Mouse (Mus musculus) ES-CJ7 (cell line): ENCODE results near the gene Vmac.

Source experiments
- DNase-seq: peaks from one replicate; pipeline ENCODE4 v3.0.0; 2011; ENCODE audit warnings: low read depth, low spot score

Vmac gene

GRCm38 (mm10) chr17:56688045-56688444, 29.8 kb downstream of the Vmac start:
- DNase-seq = no peak

DNA sequence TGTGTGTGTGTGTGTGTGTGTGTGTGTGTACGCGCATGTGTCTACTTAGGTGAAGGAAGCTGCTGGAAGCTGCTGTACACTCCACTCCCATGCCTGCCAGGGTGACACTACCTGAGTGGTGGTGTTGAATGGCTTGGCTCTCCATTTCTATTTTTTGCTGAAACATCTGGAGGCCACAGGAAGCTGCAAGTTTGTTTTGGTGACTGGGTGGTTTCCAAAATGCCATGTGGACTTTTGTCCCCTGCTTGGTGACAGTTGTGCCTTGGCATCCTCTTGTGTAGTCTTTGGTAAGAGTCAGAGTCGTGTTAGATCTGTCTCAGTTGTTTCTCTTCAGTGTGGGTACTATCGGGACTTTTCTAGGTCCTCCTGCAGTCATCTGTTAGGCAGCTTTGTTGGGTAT, 31.0 kb downstream of the Vmac start:
- no peak for DNase-seq

DNA sequence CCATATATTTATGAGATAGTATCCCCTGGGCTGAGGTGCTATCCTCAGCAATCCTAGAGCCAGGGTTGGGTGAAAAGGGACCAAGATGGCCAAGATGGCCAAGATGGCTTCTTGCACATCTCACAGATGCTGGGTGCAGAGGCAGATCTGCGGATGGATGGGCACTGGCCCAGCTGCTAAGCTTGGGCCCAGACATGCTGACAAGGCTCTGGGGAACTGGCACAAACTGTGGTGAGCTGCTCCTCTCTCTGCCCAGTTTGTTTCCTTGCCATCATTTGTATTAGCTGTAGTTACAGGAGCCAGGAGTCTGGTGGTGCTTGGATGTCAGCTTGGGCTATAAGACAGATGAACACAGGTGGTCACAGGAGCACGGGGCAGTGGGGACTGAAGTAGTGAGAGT, 33.2 kb downstream of the Vmac start:
- DNase-seq = no peak

DNA sequence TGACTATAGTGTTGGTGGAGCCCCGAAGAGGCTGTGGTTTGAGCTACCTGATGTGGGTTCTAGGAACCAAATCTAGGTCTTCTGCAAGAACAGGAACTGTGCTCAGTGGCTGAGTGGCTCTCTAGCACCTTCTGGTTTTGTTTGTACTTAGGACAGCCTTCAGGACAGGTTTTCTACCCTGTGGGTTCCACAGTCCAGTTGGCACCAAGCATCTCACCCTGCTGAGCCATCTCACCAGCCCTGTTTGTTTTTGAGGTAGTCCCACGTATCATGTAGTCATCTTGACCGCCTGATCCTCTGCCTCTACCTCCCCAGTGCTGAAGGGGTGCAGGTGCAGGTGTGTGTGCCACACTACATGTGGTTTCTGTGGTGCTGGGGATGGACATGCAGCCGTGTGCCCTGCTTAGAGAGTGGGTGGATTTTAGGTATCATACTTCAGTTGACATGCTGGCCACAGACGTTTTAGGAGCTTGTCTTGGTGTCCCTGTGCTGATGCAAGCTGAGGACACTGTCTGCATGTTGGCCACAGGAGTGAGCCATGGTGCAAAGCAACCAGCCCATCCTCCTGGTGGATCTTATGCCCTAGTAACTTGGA, 34.2 kb downstream of the Vmac start:
- DNase-seq = no peak

DNA sequence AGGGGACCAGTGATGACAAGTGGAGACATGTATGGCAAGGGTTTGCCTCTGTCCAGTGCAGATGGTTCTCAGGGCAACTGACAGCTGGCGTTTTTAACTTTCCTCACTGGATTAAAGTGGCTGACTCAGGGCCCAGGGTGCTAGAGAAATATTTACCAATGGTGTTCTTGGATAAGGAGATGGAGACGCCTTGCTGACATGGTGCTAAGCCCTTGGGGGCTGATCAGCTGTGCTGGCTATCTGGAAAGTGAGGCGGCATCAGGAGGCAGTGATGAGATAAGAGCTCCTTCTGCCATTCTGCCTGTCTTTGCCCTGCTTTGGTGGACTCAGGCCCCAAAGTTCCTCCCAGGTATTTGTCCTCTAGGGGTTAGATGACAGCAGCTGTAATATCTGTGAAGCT, 34.9 kb downstream of the Vmac start:
- DNase-seq = no peak

GRCm38 (mm10) chr17:56681791-56682190, 36.0 kb downstream of the Vmac start:
- DNase-seq = no peak

DNA sequence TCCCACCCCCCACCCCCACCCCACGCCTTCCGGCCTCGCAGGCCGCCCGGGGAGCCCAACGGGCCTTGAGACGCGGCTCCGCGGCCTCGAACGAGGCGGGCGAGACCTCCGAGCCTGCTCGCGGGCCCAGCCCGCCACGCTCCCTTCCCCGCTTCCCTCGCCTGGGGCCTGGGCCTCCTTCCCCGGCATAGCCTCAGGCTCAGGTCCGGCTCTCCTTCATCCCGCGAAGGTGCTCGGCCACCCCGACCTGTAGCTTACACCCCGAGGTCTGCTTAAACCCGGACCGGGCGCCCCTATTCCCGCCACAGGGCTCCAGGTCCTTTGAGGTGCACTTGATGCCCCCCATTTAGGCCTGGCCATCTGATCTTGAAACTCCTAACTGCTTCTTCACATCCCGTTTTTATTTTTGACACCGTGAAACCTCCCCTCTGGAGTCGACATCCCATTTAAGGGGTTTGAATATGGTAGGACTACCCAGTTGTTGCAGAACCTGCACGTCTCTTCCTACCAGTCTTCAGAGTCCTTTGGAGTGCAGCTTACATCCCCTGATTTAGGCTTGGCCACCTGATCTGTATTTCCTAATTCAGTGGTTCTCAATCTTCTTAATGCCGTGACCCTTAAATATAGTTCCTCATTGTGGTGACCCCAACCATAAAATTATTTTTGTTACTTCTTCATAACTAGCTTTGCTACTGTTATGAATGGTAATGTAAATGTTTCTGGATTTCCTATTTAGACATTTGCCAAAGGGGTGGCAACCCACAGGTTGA, 44.0 kb downstream of the Vmac start:
- DNase-seq = no peak

- peak; percentile 99 for DNase-seq
These were observed 44.7 kb downstream of the Vmac start, which contains the start of gene Ranbp3 for GRCm38 (mm10) chr17:56672941-56673646. Gene Ranbp3, plus strand, starts transcription at chr17:56673294.

- DNase-seq = no peak
These were observed 48.1 kb downstream of the Vmac start for GRCm38 (mm10) chr17:56669766-56670165.

DNA sequence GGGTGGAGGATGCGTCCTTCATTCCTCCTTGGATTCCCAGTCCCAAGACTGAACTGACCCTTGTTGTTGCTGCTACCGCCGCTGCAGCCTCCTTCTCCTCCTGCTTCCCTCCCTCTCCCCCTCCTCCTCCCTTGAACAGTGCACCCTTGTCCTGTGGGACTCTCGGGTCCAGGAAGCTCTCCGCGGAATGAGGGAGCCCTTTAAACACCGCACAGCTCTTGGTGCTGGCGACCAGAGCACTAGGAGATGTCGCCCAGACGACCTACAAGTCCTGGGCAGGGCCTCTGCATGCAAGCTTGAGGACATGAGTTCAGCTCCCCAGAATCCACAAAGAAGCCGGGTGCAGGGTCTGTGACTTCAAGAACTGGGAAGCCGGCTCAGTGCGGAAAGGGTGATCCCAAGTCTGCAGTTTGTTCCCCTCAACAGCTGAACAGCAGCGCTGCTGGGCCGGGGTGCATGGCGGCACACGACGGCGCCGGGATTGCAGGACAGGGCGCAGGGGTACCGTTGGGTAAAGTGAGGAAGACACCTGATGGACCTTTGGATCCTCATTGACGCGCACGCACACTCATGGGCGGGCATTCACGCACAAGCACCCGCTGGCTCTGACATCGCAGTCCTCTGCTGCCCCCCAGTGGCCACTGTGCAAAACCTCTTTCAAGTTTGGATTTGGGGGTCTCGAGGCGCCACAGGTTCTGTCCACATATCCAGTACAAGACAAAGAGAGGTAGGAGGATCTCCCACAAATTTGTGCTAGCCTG, 49.3 kb downstream of the Vmac start:
- peak; percentile 91 for DNase-seq

DNA sequence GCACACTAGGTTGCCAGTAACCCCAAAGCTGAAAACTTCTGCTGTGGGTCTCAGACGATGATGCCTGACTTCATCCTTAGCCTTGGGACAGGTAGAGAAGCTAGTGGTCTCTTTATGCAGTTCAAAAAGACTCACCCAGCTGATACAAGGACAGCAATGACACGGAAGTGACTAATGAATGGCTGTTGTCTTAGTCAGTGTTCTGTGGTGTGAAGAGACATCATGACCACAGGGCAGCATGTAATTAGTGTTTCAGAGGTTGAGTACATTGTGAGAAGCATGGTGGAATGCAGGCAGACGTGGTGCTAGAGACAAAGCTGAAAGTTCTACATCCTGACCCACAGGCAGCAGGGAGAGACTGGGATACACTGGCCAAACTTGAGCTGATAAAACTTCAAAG, 50.2 kb downstream of the Vmac start:
- DNase-seq = no peak

- no peak for DNase-seq
These were observed 51.4 kb downstream of the Vmac start for GRCm38 (mm10) chr17:56666384-56666783.

GRCm38 (mm10) chr17:56664333-56664732, 53.5 kb downstream of the Vmac start:
- DNase-seq = peak; percentile 96
